Mouse (Mus musculus) embryonic facial prominence, embryonic 15.5 days (tissue): ENCODE results near the gene Polr2e. TPM values are rescaled to one million over a fixed set of nuclear protein-coding genes. Genes with fewer than 3 reads are reported as not detected.

ENCODE experiments used
- ATAC-seq: fragments of 200-750 bp; cut with Nextera tagmentation; 2 replicates; pipeline ENCODE4 v1.8.0; 2017; ENCODE audit warnings: low read depth, moderate TSS enrichment; ENCODE audit not compliant: insufficient number of reproducible peaks, low FRiP score, low TSS enrichment
- H3K27ac ChIP-seq: fragments of 300-500 bp; sonication (generic); replicated peaks from 2 replicates; pipeline ENCODE4 v1.5.1; 2015; ENCODE audit warnings: mild to moderate bottlenecking, inconsistent platforms
- H3K27me3 ChIP-seq: fragments of 300-500 bp; sonication (generic); 2 replicates; pipeline ENCODE4 v1.6.1; 2015; ENCODE audit warnings: inconsistent platforms
- H3K36me3 ChIP-seq: fragments of 300-500 bp; sonication (generic); 2 replicates; pipeline ENCODE4 v1.6.1; 2015; ENCODE audit warnings: mild to moderate bottlenecking, inconsistent platforms
- H3K4me1 ChIP-seq: fragments of 300-500 bp; sonication (generic); 2 replicates; pipeline ENCODE4 v1.6.1; 2015; ENCODE audit warnings: inconsistent platforms
- H3K4me2 ChIP-seq: fragments of 300-500 bp; sonication (generic); replicated peaks from 2 replicates; pipeline ENCODE4 v1.6.1; 2015; ENCODE audit warnings: mild to moderate bottlenecking, inconsistent platforms
- H3K4me3 ChIP-seq: fragments of 300-500 bp; sonication (generic); replicated peaks from 2 replicates; pipeline ENCODE4 v1.5.1; 2015; ENCODE audit warnings: mild to moderate bottlenecking, inconsistent platforms
- H3K9ac ChIP-seq: fragments of 300-500 bp; sonication (generic); 2 replicates; pipeline ENCODE4 v1.6.1; 2015; ENCODE audit warnings: inconsistent platforms
- H3K9me3 ChIP-seq: fragments of 300-500 bp; sonication (generic); replicated peaks from 2 replicates; pipeline ENCODE4 v1.6.1; 2016; ENCODE audit warnings: inconsistent platforms
- WGBS: fragments of 180-500 bp; shearing (Covaris S2); methylation state at CpG from one replicate; pipeline ENCODE4 v1.1.7; 2015; 5-methylcytosine and 5-hydroxymethylcytosine counted together
- polyA plus RNA-seq: library from polyadenylated mRNA; unstranded; fragments of >200 nt; fragmentation: Nextera tagmentation; extraction: Ambion mirVana; gene quantifications from 2 replicates; pipeline ENCODE4 v1.2.1, GENCODE M21; 2015

The Polr2e gene
- polyA plus RNA-seq, 1 experiment from 2014 or later: 218 TPM

GRCm38 (mm10) chr10:80016511-80016910 is 23.1 kb downstream of the Polr2e start, which contains the start of gene Arhgap45:
Gene Arhgap45, plus strand, starts transcription at chr10:80016653.
- no peak within 1 kb of the TSS for H3K27ac ChIP-seq
- no peak within 1 kb of the TSS for H3K4me2 ChIP-seq
- peaks cover 28% of the 10 kb centered on the region for H3K4me1 ChIP-seq
- H3K4me3 ChIP-seq: no peak within 1 kb of the TSS
- peaks cover 45% of the 10 kb centered on the region for H3K27me3 ChIP-seq
- H3K9ac ChIP-seq: no peak within 1 kb of the TSS
- WGBS: 70% methylated on average over 11 of the region's 11 CpGs
- no peak for ATAC-seq
- peaks cover 3% of the 10 kb centered on the region; the same call in 1 of the 2 replicates for H3K36me3 ChIP-seq
- H3K9me3 ChIP-seq: no peaks in the 10 kb centered on the region

- Histone ChIP-seq H3K27me3 (peaks cover 45% of the 10 kb centered on the region), H3K27ac (no peak overlapping the region), H3K36me3 (peaks cover 13% of the 10 kb centered on the region), H3K4me1 (peaks cover 26% of the 10 kb centered on the region), H3K4me2 (no peak overlapping the region), H3K9me3 (peaks cover 7% of the 10 kb centered on the region), H3K4me3 (no peak overlapping the region), H3K9ac (no peak overlapping the region)
- 72% methylated on average over 10 of the region's 10 CpGs for WGBS
- no peak for ATAC-seq
Observed at GRCm38 (mm10) chr10:80015583-80015982, 24.0 kb downstream of the Polr2e start.

- Histone ChIP-seq H3K9me3 (peaks cover 9% of the 10 kb centered on the region), H3K9ac (no peak overlapping the region), H3K27me3 (peaks cover 44% of the 10 kb centered on the region), H3K4me3 (no peak overlapping the region), H3K36me3 (peaks cover 21% of the 10 kb centered on the region), H3K27ac (no peak overlapping the region), H3K4me1 (peaks cover 18% of the 10 kb centered on the region), H3K4me2 (no peak overlapping the region)
- WGBS: 15% methylated on average over 28 of the region's 28 CpGs
- 0 out of 2 replicates have a peak, but pooled peaks have one; percentile 9 for ATAC-seq
Observed at GRCm38 (mm10) chr10:80014484-80015290, 24.9 kb downstream of the Polr2e start.

- no peak overlapping the region for H3K4me2 ChIP-seq
- H3K9me3 ChIP-seq: peaks cover 9% of the 10 kb centered on the region
- peaks cover 7% of the 10 kb centered on the region for H3K4me1 ChIP-seq
- no peak overlapping the region for H3K27ac ChIP-seq
- H3K9ac ChIP-seq: no peak overlapping the region
- WGBS: 27% methylated on average over 25 of the region's 25 CpGs
- peaks cover 40% of the 10 kb centered on the region for H3K27me3 ChIP-seq
- no peak overlapping the region for H3K4me3 ChIP-seq
- peaks cover 28% of the 10 kb centered on the region for H3K36me3 ChIP-seq
- no peak for ATAC-seq
Observed at GRCm38 (mm10) chr10:80013609-80014008, 26.0 kb downstream of the Polr2e start.

- no peak overlapping the region for H3K27ac ChIP-seq
- H3K36me3 ChIP-seq: peaks cover 28% of the 10 kb centered on the region
- peaks cover 5% of the 10 kb centered on the region; the same call in 1 of the 2 replicates for H3K4me1 ChIP-seq
- peaks cover 40% of the 10 kb centered on the region for H3K27me3 ChIP-seq
- H3K4me3 ChIP-seq: no peak overlapping the region
- peaks cover 9% of the 10 kb centered on the region for H3K9me3 ChIP-seq
- no peak for ATAC-seq
- no peak overlapping the region for H3K4me2 ChIP-seq
- H3K9ac ChIP-seq: no peak overlapping the region
- 84% methylated on average over 6 of the region's 6 CpGs for WGBS
Observed at GRCm38 (mm10) chr10:80011740-80012139, 27.9 kb downstream of the Polr2e start.

- 0 out of 2 replicates have a peak, but pooled peaks cover 3% of the 10 kb centered on the region for H3K36me3 ChIP-seq
- no peak overlapping the region for H3K27ac ChIP-seq
- H3K9me3 ChIP-seq: no peaks in the 10 kb centered on the region
- ATAC-seq: no peak
- peaks cover 23% of the 10 kb centered on the region for H3K4me1 ChIP-seq
- no peaks in the 10 kb centered on the region for H3K27me3 ChIP-seq
- no peak overlapping the region for H3K4me3 ChIP-seq
- no peak overlapping the region for H3K9ac ChIP-seq
- 83% methylated on average over 8 of the region's 8 CpGs for WGBS
- no peak overlapping the region for H3K4me2 ChIP-seq
Observed at GRCm38 (mm10) chr10:80004233-80004705, 35.3 kb downstream of the Polr2e start.

- no peaks in the 10 kb centered on the region for H3K27me3 ChIP-seq
- H3K4me2 ChIP-seq: no peak overlapping the region
- no peaks in the 10 kb centered on the region for H3K9me3 ChIP-seq
- H3K36me3 ChIP-seq: no peaks in the 10 kb centered on the region
- no peak overlapping the region for H3K4me3 ChIP-seq
- WGBS: 52% methylated on average over 9 of the region's 9 CpGs
- peak overlapping the region; percentile 63 for H3K27ac ChIP-seq
- H3K4me1 ChIP-seq: peaks cover 23% of the 10 kb centered on the region
- H3K9ac ChIP-seq: no peak overlapping the region
- no peak for ATAC-seq
Observed at GRCm38 (mm10) chr10:80003374-80004232, 36.0 kb downstream of the Polr2e start.

- H3K9ac ChIP-seq: no peak overlapping the region
- ATAC-seq: no peak
- H3K4me1 ChIP-seq: peaks cover 29% of the 10 kb centered on the region
- 0 out of 2 replicates have a peak overlapping the region, but pooled peaks have one; percentile 5 for H3K27ac ChIP-seq
- 27% methylated on average over 21 of the region's 21 CpGs for WGBS
- no peak overlapping the region for H3K4me2 ChIP-seq
- H3K27me3 ChIP-seq: no peaks in the 10 kb centered on the region
- H3K36me3 ChIP-seq: no peaks in the 10 kb centered on the region
- H3K9me3 ChIP-seq: no peaks in the 10 kb centered on the region
- H3K4me3 ChIP-seq: no peak overlapping the region
Observed at GRCm38 (mm10) chr10:80002829-80003228, 36.8 kb downstream of the Polr2e start.

- H3K36me3 ChIP-seq: no peaks in the 10 kb centered on the region
- H3K9ac ChIP-seq: no peak overlapping the region
- peak overlapping the region; percentile 44; the same call in 1 of the 2 replicates for H3K27ac ChIP-seq
- WGBS: 75% methylated on average over 9 of the region's 9 CpGs
- H3K4me3 ChIP-seq: no peak overlapping the region
- H3K27me3 ChIP-seq: no peaks in the 10 kb centered on the region
- H3K9me3 ChIP-seq: no peaks in the 10 kb centered on the region
- no peak overlapping the region for H3K4me2 ChIP-seq
- H3K4me1 ChIP-seq: peaks cover 38% of the 10 kb centered on the region
- no peak for ATAC-seq
Observed at GRCm38 (mm10) chr10:80001945-80002344, 37.6 kb downstream of the Polr2e start.

GRCm38 (mm10) chr10:79997819-79998218 is 41.8 kb downstream of the Polr2e start:
- Histone ChIP-seq H3K9ac (no peak overlapping the region), H3K9me3 (no peaks in the 10 kb centered on the region), H3K27me3 (no peaks in the 10 kb centered on the region), H3K36me3 (peaks cover 31% of the 10 kb centered on the region), H3K4me3 (peak overlapping the region; percentile 54), H3K27ac (no peak overlapping the region), H3K4me1 (peaks cover 35% of the 10 kb centered on the region), H3K4me2 (peak overlapping the region; percentile 88)
- WGBS: 12% methylated on average over 15 of the region's 15 CpGs
- no peak for ATAC-seq
